Mouse (Mus musculus): ENCODE measurements around the gene Ttc33.

Ttc33 gene

GRCm38 (mm10) chr15:5185366-5186292, at the start of gene Ttc33:
Ttc33 (plus strand) TSS chr15:5185525.
- peak; percentile 87 for DNase-seq

- DNase-seq: no peak
These were observed 47.1 kb upstream of the Ttc33 start for GRCm38 (mm10) chr15:5138021-5138856.

DNA sequence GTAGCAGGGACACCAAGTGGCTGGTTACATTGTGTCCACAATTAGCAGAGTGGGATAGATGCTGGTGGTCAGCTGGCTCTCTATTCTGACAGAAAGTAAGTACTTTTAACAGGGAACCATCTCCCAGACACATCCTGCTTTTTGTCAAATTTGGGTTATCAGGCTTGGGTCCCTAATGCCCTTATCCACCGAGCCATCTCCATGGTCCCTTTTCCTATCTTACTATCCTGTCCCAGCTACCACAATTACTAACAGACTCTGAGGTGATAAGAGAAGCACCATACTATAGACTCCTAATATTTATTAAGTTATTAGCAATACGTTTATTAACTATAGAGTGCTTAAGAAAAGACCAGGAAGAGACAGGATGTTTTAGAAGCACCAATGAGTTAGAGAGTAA, 46.0 kb upstream of the Ttc33 start:
- no peak for DNase-seq

- no peak for DNase-seq
These were observed 45.5 kb upstream of the Ttc33 start for GRCm38 (mm10) chr15:5139863-5140262.

GRCm38 (mm10) chr15:5140357-5140756, 45.0 kb upstream of the Ttc33 start:
- no peak for DNase-seq

GRCm38 (mm10) chr15:5142047-5142446, 43.3 kb upstream of the Ttc33 start:
- DNase-seq: no peak

- DNase-seq: no peak
These were observed 42.6 kb upstream of the Ttc33 start for GRCm38 (mm10) chr15:5142714-5143113.

DNA sequence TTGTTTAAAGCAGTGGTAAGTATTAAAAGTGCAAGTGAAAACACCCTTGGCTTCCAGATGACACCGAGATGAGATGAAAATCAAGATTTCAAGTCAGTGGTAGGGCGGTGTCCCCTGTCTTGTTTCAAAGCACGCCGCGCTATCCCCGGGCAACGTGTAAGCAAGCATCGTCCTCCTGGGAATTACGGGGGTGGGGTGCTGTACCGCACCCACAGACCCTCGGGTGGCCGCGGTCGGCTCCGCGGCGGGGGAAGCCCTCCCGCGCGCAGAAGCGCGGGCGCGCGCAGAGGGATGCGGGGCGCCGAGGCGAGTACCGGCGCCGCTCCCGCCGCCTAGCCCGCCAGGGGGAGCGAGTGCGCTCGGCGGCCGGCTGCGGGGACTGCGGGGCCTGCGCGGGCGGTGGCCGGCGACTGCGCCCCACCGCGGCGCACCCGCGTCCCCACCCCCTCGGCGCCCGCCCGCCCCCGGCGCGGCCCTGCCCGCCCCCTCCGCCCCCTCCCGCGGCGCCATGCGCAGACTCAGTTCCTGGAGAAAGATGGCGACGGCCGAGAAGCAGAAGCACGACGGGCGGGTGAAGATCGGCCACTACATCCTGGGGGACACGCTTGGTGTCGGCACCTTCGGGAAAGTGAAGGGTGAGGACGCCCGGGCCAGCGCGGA, 41.8 kb upstream of the Ttc33 start, which contains the start of gene Prkaa1:
Gene Prkaa1, plus strand, starts transcription at position 501 of the 660 bp plus-strand sequence.
- peak; percentile 79 for DNase-seq

GRCm38 (mm10) chr15:5144021-5144778, 41.1 kb upstream of the Ttc33 start:
- peak; percentile 77 for DNase-seq

- no peak for DNase-seq
These were observed 40.0 kb upstream of the Ttc33 start for GRCm38 (mm10) chr15:5145196-5145945.

- no peak for DNase-seq
These were observed 36.1 kb upstream of the Ttc33 start for GRCm38 (mm10) chr15:5149187-5149586.

GRCm38 (mm10) chr15:5152171-5152570, 33.2 kb upstream of the Ttc33 start:
- no peak for DNase-seq

DNA sequence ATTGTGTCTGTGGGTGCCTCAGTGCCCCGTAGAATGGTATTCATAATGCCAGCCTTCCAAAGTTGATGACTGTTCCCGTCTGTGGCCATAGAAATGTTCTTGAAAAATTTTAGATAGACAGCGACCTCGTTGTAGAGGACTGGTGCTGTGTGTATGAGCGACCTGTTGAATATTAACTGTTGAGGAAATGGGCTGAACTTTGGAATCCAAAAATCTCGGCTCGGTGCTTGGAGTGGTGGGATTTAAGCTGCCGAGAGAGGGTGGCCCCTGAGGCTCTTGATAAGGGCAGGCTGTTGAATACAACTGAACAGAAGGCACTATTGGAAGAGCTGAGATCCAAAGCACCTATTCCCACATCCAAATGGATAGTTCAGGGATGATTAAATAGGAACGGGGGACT, 30.7 kb upstream of the Ttc33 start:
- DNase-seq: no peak

GRCm38 (mm10) chr15:5155093-5155492, 30.2 kb upstream of the Ttc33 start:
- DNase-seq: no peak

GRCm38 (mm10) chr15:5156355-5156754, 29.0 kb upstream of the Ttc33 start:
- no peak for DNase-seq

DNA sequence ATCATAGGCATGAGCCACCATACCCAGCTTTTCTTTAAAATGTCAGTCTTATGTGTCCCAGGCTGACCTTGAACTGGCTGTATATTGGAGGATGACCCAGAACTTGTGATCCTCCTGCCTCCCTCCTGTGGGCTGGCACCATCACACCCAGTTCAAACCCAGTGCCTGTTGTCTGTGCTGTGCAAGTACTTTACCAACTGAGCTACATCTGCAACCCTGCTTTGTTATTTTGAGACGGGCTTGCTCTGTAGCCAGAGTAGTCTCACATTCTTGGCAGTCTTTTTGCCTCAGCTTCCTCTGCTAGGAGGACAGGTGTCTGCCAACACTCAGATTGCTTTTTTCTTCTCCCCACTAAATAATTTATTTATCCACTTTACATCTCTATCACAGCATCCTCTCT, 27.9 kb upstream of the Ttc33 start:
- DNase-seq: no peak

- DNase-seq: no peak
These were observed 26.5 kb upstream of the Ttc33 start for GRCm38 (mm10) chr15:5158827-5159226.

DNA sequence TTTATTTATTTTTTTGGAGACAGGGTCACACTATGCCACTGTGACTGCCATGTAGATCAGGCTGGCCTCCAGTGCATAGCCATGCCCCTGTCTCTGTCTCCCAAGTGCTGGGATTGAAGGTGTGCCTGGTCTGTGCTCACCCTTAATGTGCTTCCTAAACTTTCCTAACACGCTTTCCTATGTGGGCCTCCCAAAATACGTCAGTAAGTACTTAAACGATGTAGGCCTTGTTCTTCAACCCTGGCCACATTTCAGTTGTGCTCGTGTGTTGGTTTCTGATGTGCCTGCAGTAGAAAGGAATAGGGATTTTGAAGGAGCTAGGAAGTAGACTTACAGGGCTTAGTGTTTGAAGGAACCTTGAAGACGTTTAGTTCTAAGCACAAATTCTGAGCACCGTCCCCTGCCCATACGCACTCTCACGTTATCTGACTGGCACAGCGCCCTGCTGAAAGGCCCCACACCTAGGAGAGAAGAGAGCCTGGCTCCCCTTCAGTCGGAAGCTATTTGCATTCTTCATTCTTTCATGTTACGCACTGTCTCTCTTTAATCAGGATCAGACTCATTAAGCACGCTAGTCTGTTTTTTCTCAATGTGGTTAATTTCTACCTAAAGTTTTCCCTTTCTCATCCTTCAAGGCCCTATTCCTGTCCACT, 20.1 kb upstream of the Ttc33 start:
- no peak for DNase-seq

GRCm38 (mm10) chr15:5173217-5173820, 12.0 kb upstream of the Ttc33 start:
- no peak for DNase-seq

GRCm38 (mm10) chr15:5184668-5185330, 526 bp upstream of the Ttc33 start:
- DNase-seq: no peak
